Mouse (Mus musculus) neural tube, embryonic 11.5 days (tissue): ENCODE results near the gene Fbxw7. TPM values are rescaled to one million over a fixed set of nuclear protein-coding genes. Genes with fewer than 3 reads are reported as not detected.

ENCODE experiments used
- ATAC-seq: fragments of 200-750 bp; cut with Nextera tagmentation; 2 replicates; pipeline ENCODE4 v1.8.0; 2017; ENCODE audit warnings: moderate number of reproducible peaks, mild to moderate bottlenecking, moderate TSS enrichment, moderate library complexity; ENCODE audit not compliant: insufficient read depth, low FRiP score, low TSS enrichment
- DNase-seq: peaks from one replicate; pipeline ENCODE4 v3.0.0-alpha.2; 2015; ENCODE audit warnings: low spot score
- H3K27ac ChIP-seq: fragments of 300-500 bp; sonication (generic); 2 replicates; pipeline ENCODE4 v1.5.1; 2014; ENCODE audit warnings: low read depth, mild to moderate bottlenecking, low read length
- H3K27me3 ChIP-seq: fragments of 300-500 bp; sonication (generic); 2 replicates; pipeline ENCODE4 v1.6.1; 2014; ENCODE audit warnings: mild to moderate bottlenecking, low read length, mixed read lengths; ENCODE audit not compliant: control insufficient read depth, insufficient read depth
- H3K36me3 ChIP-seq: fragments of 300-500 bp; sonication (generic); 2 replicates; pipeline ENCODE4 v1.6.1; 2014; ENCODE audit warnings: mild to moderate bottlenecking, low read length, moderate library complexity, mixed read lengths; ENCODE audit not compliant: control insufficient read depth, insufficient read depth
- H3K4me1 ChIP-seq: fragments of 300-500 bp; sonication (generic); 2 replicates; pipeline ENCODE4 v1.6.1; 2014; ENCODE audit warnings: low read length, mixed read lengths; ENCODE audit not compliant: control insufficient read depth, insufficient read depth
- H3K4me2 ChIP-seq: fragments of 300-500 bp; sonication (generic); 2 replicates; pipeline ENCODE4 v1.6.1; 2014; ENCODE audit warnings: low read depth, mild to moderate bottlenecking, moderate library complexity
- H3K4me3 ChIP-seq: fragments of 300-500 bp; sonication (generic); 2 replicates; pipeline ENCODE4 v1.5.1; 2014; ENCODE audit warnings: low read depth, low read length
- H3K9ac ChIP-seq: fragments of 300-500 bp; sonication (generic); 2 replicates; pipeline ENCODE4 v1.6.1; 2014; ENCODE audit warnings: mild to moderate bottlenecking, low read length
- H3K9me3 ChIP-seq: fragments of 300-500 bp; sonication (generic); 2 replicates; pipeline ENCODE4 v1.6.1; 2016; ENCODE audit warnings: low read length; ENCODE audit not compliant: control insufficient read depth
- WGBS: fragments of 180-500 bp; shearing (Covaris S2); extraction: QIAGEN DNeasy Blood & Tissue Kit; methylation state at CpG from one replicate; pipeline ENCODE4 v1.1.7; 2014; 5-methylcytosine and 5-hydroxymethylcytosine counted together
- polyA plus RNA-seq: library from polyadenylated mRNA; unstranded; fragments of >200 nt; fragmentation: Nextera tagmentation; extraction: Ambion mirVana; gene quantifications from 2 replicates; pipeline ENCODE4 v1.2.1, GENCODE M21; 2014

The Fbxw7 gene
- 20.5 and 23.0 TPM in 2 replicates for polyA plus RNA-seq

GRCm38 (mm10) chr3:84814762-84815381 is at the start of gene Fbxw7:
Gene Fbxw7 (plus strand): TSS chr3:84815268.
- Histone ChIP-seq H3K9me3 (no peaks in the 10 kb centered on the region), H3K9ac (peak within 1 kb of the TSS; percentile 89), H3K27ac (peak within 1 kb of the TSS; percentile 95), H3K4me3 (peak within 1 kb of the TSS; percentile 98), H3K4me2 (peak within 1 kb of the TSS; percentile 100), H3K27me3 (no peaks in the 10 kb centered on the region), H3K36me3 (no peaks in the 10 kb centered on the region), H3K4me1 (peaks cover 10% of the 10 kb centered on the region)
- ATAC-seq (peak; percentile 43), DNase-seq (no peak)
- whole genome bisulfite sequencing, result under 1% methylated on average over 59 of the region's 76 CpGs

DNA sequence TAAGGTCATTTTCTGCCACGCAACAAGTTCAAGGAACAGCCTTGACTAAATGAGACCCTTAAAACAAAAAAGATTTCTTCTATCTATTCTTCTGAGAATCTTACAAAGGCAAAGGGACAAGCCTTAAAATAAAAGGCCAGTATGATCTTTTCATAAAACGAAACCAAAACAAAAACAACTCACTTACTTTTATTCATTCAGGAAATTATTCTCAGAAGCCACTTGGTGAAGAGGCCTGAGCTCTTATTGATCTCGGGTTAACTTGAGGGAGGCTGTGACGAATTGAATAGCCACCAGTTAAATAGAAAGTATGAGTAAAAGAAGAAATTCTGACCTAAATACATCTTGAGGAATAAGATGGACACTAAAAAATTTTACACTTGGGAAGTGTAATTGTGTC is 46.1 kb upstream of the Fbxw7 start:
- no peak for DNase-seq
- no peak overlapping the region for H3K27ac ChIP-seq
- H3K9me3 ChIP-seq, result no peaks in the 10 kb centered on the region
- H3K4me1 ChIP-seq, result no peaks in the 10 kb centered on the region
- no peaks in the 10 kb centered on the region for H3K27me3 ChIP-seq
- H3K4me2 ChIP-seq, result no peak overlapping the region
- 90% methylated on average over 4 of the region's 4 CpGs for WGBS
- no peak overlapping the region for H3K4me3 ChIP-seq
- H3K9ac ChIP-seq, result no peak overlapping the region
- no peaks in the 10 kb centered on the region for H3K36me3 ChIP-seq
- ATAC-seq, result no peak

DNA sequence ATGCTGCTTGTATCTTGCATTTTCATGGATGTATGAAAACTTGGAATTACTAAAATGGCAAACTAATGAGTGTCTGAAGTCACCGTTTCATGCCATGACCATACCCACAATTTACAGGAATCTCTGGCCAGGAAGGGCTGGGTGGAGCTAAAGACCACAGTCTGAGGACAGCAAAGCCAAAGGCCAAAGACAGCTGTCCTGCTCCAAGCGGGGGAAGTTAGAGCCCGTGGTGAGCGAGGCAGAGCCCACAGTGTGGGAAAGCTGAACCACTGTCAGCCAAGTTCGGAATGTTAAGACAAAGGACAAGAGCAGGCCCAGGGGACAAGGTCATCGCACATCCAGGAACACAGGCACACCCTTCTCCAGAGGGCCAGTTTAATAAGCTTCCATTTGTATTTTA is 45.7 kb upstream of the Fbxw7 start:
- no peaks in the 10 kb centered on the region for H3K4me1 ChIP-seq
- 86% methylated on average over 6 of the region's 6 CpGs for WGBS
- H3K27me3 ChIP-seq, result no peaks in the 10 kb centered on the region
- H3K36me3 ChIP-seq, result no peaks in the 10 kb centered on the region
- H3K9ac ChIP-seq, result no peak overlapping the region
- H3K4me2 ChIP-seq, result no peak overlapping the region
- no peak for DNase-seq
- no peak for ATAC-seq
- H3K4me3 ChIP-seq, result no peak overlapping the region
- no peaks in the 10 kb centered on the region for H3K9me3 ChIP-seq
- no peak overlapping the region for H3K27ac ChIP-seq

- H3K4me1 ChIP-seq, result no peaks in the 10 kb centered on the region
- H3K4me3 ChIP-seq, result no peak overlapping the region
- H3K27ac ChIP-seq, result no peak overlapping the region
- H3K36me3 ChIP-seq, result no peaks in the 10 kb centered on the region
- no peak overlapping the region for H3K4me2 ChIP-seq
- no peak for DNase-seq
- no peak overlapping the region for H3K9ac ChIP-seq
- no peaks in the 10 kb centered on the region for H3K27me3 ChIP-seq
- ATAC-seq, result no peak
- no peaks in the 10 kb centered on the region for H3K9me3 ChIP-seq
- WGBS, result 93% methylated on average over 6 of the region's 6 CpGs
These were observed 44.5 kb upstream of the Fbxw7 start for GRCm38 (mm10) chr3:84770518-84770917.

DNA sequence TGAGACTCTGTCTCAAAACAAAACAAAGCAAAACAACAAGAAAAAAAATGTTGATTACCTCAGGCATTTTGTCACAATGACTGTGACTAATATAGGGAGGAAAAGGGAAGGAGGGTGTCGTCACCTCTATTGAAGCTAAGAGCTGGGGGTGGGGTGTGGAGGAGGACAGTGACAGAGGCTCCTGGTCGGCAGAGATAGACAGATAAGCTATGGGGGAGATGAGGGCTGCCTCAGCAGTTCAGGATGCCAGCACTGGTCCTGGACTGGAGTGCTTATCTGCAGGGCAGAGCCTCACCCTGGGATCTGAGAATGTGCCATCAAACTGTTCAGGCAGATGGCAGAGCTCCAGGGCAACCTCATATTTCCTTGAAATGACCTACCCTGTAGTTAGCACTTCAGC is 43.1 kb upstream of the Fbxw7 start:
- no peak for DNase-seq
- 62% methylated on average over 2 of the region's 2 CpGs for WGBS

DNA sequence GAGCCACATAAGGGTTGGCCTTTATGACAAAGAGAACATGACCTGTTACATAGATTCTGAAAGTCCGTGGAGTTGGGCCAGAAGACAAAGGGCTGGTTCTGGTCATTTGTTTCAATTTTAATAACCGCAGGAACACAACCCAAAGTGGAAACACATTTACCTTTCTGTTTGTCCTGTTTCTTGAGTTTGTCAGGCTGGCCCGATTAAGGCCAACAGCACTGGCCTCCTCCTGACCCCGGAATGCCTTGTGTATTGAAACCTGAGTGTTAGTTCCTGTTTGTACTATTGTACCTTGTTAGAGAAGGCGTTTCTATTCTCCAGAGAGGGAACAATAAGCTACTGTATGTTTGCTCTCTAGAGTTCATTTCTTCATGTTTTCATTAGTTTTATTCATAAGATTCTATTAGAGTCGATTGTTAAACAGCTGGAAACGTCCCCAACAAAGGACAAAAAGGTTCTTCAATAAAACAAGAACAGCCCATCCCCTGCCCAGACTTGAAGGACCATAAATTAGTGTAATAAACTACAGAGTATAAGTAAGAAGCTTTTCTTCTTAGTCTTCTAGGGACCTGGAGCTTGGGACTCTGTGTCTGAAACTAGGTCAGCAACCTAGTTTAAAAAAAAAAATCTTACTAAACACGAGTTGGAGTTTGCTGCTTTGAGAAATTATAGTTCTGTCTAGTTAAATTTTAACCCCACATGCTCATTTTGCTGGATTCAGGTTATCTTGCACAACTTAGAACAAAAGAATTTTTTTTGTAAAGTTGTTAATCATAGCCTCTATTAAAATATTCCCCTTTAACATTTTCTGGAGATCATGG is 40.6 kb upstream of the Fbxw7 start:
- Histone ChIP-seq H3K27me3 (no peaks in the 10 kb centered on the region), H3K4me2 (no peak overlapping the region), H3K36me3 (no peaks in the 10 kb centered on the region), H3K4me3 (no peak overlapping the region), H3K4me1 (no peaks in the 10 kb centered on the region), H3K9me3 (no peaks in the 10 kb centered on the region), H3K9ac (no peak overlapping the region), H3K27ac (no peak overlapping the region)
- ATAC-seq (no peak), DNase-seq (no peak)
- WGBS, result 34% methylated on average over 8 of the region's 8 CpGs

More for the DNA sequence above, 43.1 kb upstream of the Fbxw7 start:
- Histone ChIP-seq H3K4me3 (no peak overlapping the region), H3K36me3 (no peaks in the 10 kb centered on the region), H3K9ac (no peak overlapping the region), H3K27ac (no peak overlapping the region), H3K4me1 (no peaks in the 10 kb centered on the region), H3K9me3 (no peaks in the 10 kb centered on the region), H3K4me2 (no peak overlapping the region), H3K27me3 (no peaks in the 10 kb centered on the region)
- no peak for ATAC-seq

DNA sequence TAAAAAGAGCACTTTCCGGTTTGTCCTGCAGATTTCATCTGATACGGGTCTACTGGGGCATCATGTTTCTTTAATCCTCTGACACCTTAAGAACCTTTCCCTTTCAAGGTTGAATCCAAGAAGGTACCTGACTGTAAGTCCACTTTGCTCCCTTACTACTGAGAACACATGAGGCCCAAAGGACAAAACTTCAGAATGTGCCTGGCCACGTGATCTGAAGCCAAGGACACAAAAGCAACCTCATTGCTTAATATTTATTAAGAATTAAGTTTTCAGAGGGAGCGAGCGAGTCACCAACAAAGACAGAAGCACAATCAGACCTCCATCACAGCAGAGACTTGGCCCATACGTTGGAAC is 40.0 kb upstream of the Fbxw7 start:
- 74% methylated on average over 6 of the region's 6 CpGs for WGBS
- no peak for ATAC-seq

GRCm38 (mm10) chr3:84775577-84775976 is 39.5 kb upstream of the Fbxw7 start:
- 76% methylated on average over 4 of the region's 4 CpGs for whole genome bisulfite sequencing
- no peak overlapping the region for H3K27ac ChIP-seq
- ATAC-seq (no peak), DNase-seq (no peak)
- H3K9me3 ChIP-seq, result no peaks in the 10 kb centered on the region
- H3K9ac ChIP-seq, result no peak overlapping the region
- H3K36me3 ChIP-seq, result no peaks in the 10 kb centered on the region
- no peaks in the 10 kb centered on the region for H3K4me1 ChIP-seq
- no peak overlapping the region for H3K4me3 ChIP-seq
- no peak overlapping the region for H3K4me2 ChIP-seq
- no peaks in the 10 kb centered on the region for H3K27me3 ChIP-seq

More for the DNA sequence above, 40.0 kb upstream of the Fbxw7 start:
- DNase-seq, result no peak
- Histone ChIP-seq H3K36me3 (no peaks in the 10 kb centered on the region), H3K27me3 (no peaks in the 10 kb centered on the region), H3K9ac (no peak overlapping the region), H3K4me1 (no peaks in the 10 kb centered on the region), H3K9me3 (no peaks in the 10 kb centered on the region), H3K4me3 (no peak overlapping the region), H3K27ac (no peak overlapping the region), H3K4me2 (no peak overlapping the region)

DNA sequence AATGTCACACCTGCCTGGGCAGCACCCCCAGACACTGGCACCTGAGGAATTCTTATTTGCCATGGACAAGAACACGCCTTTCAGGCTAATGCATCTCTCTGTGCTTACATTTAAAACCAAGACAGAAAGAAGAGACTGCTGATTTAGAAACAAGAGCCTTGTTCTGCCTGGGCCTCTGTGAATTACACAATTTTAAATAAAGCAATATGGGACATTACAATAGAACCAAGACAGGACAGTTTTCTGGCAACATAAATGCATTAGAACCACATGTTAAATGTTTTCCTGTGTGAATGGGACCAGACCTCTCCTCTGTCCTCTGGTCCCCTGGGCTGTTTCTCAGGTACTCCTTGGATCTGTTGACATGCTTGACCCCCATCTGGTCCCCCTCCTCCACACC is 39.0 kb upstream of the Fbxw7 start:
- ATAC-seq, result no peak

More for the DNA sequence above, 39.0 kb upstream of the Fbxw7 start:
- Histone ChIP-seq H3K27ac (no peak overlapping the region), H3K27me3 (no peaks in the 10 kb centered on the region), H3K9ac (no peak overlapping the region), H3K36me3 (no peaks in the 10 kb centered on the region), H3K4me3 (no peak overlapping the region), H3K4me2 (no peak overlapping the region), H3K4me1 (no peaks in the 10 kb centered on the region), H3K9me3 (no peaks in the 10 kb centered on the region)
- no peak for DNase-seq
- WGBS, result 86% methylated on average over 1 of the region's 1 CpGs
